Mouse (Mus musculus): ENCODE measurements around the gene Macrod1. TPM values are rescaled to one million over a fixed set of nuclear protein-coding genes. Genes with fewer than 3 reads are reported as not detected.
A peak's percentile ranks its signal among the peaks of the same experiment; 100 is the strongest.
"Not testable (repeated sequence)": the region's sequence is repeated elsewhere in the genome, so short reads cannot be mapped to it uniquely, and the experiment has no call there.

The Macrod1 gene
- total RNA-seq, 1 experiment from 2014 or later = 3.7 TPM

- ATAC-seq (ENCODE audit: extremely low read depth, insufficient number of reproducible peaks, low FRiP score, poor library complexity, severe bottlenecking) = not testable (repeated sequence)
Observed at GRCm38 (mm10) chr19:7053382-7053781, 3.2 kb upstream of the Macrod1 start.

DNA sequence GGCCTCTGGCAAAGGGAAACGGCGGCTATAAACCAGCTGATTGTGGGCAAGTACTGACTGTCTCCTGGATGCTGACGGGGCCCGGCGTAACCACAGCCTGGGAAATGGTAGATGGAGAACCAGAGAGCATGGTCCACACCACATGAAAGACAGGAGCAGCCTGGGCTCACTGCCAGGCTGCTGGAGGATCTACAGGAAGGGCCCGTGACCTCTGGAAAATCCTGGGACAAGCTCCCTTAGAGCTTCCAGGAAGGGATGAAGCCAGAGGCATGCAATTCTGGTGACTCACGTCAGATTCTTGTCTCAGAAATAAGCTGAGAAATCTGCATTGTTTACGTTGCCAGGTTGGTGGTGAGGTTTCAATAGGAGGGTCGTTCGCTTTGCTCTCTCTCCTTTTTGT lies 1.8 kb upstream of the Macrod1 start:
- no peak for ATAC-seq (ENCODE audit: extremely low read depth, insufficient number of reproducible peaks, low FRiP score, poor library complexity, severe bottlenecking)

GRCm38 (mm10) chr19:7055173-7055572 lies 1.4 kb upstream of the Macrod1 start:
- ATAC-seq (ENCODE audit: extremely low read depth, insufficient number of reproducible peaks, low FRiP score, poor library complexity, severe bottlenecking) = no peak

DNA sequence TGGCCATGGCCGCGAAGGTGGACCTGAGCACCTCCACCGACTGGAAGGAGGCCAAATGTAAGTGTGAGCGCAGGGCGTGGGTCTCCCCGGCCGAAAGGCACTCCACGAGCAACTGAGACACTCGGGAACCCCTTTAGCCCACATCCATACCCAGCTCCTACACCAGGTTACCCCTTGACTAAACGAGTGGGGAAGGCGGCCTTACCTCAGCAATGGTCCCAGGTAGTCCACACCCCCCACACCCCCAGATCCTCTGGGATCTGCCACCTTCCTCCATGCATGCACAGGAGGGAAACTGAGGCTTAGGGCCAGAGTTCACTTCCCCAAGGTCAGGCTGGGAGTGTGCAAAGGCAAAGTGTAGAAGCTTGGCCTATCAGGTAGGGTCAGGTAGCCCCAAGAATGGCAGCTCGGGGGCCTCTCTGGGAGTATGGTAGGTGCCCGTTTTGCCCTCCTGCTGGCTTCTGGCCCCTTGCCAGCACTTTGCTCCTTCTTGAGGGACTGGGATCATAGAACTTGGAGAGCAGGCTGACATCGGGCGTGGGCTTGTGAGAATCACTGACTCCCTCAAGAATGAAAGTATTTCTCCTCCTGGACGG lies 614 bp downstream of the Macrod1 start:
- no peak for ATAC-seq (ENCODE audit: extremely low read depth, insufficient number of reproducible peaks, low FRiP score, poor library complexity, severe bottlenecking)

- peak; percentile 79 for ATAC-seq (ENCODE audit: extremely low read depth, insufficient number of reproducible peaks, low FRiP score, poor library complexity, severe bottlenecking)
Observed at GRCm38 (mm10) chr19:7057722-7058207, 1.2 kb downstream of the Macrod1 start.

GRCm38 (mm10) chr19:7058541-7058940 lies 1.9 kb downstream of the Macrod1 start:
- ATAC-seq (ENCODE audit: extremely low read depth, insufficient number of reproducible peaks, low FRiP score, poor library complexity, severe bottlenecking) = no peak

DNA sequence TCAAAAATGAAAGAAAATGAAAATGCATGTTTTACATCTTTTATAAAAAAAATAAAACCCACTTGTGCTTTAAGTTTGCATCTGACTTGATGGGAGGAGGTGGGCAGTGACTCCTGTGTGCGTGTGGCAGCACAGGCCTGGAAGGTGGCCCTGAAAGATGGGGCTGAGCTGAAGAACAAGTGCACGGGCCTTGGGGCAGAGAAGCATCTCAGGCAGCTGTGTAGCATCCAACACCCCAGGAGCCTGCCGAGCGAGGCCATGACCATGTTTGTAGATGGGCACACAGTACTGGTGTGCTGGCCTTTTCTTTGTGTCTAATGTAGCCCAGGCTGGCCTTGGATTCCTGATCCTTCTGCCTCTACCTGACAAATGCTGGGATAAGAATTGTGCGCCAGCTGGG lies 5.5 kb downstream of the Macrod1 start:
- ATAC-seq (ENCODE audit: extremely low read depth, insufficient number of reproducible peaks, low FRiP score, poor library complexity, severe bottlenecking) = no peak

- no peak for ATAC-seq (ENCODE audit: extremely low read depth, insufficient number of reproducible peaks, low FRiP score, poor library complexity, severe bottlenecking)
Observed at GRCm38 (mm10) chr19:7062916-7063315, 6.3 kb downstream of the Macrod1 start.

- ATAC-seq (ENCODE audit: extremely low read depth, insufficient number of reproducible peaks, low FRiP score, poor library complexity, severe bottlenecking) = peak; percentile 82
Observed at GRCm38 (mm10) chr19:7064571-7064970, 8.0 kb downstream of the Macrod1 start.

DNA sequence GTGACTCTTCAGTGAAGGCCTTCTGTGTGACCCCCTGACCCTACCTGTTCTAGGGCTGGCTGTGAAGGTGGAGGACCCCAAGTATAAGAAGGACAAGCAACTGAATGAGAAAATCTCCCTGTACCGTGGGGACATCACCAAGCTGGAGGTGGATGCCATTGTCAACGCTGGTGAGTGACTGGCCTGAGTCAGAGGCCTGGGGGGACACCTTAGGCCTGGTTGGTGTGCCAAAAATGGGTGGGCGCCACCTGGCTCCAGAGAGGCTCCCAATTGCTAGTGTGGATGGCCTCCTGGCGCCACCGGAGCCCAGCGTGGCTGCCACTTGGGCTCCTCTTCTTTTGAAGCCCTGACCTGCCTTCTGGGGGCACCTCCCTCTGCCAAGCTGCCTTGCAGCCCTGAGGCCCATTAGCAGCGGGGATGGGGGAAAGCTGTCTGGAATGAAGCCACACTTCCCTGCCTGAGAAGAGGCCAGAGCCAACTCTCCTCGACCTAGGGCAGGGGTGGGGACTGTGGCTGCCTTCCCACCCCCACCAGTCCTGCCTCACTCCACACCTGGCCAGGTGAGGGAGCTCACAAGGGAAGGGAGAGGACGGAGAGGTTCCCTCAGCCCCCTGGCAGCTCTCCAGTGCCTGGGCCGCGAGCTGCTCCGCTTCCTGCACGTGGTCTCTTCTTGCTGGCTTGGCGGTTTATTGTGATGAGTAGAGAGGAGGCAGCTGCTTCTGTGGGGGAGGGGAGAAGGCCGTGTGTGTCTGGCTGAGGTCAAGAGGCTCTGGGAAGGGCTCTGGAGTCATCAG lies 9.6 kb downstream of the Macrod1 start:
- ATAC-seq (ENCODE audit: extremely low read depth, insufficient number of reproducible peaks, low FRiP score, poor library complexity, severe bottlenecking) = no peak

- no peak for ATAC-seq (ENCODE audit: extremely low read depth, insufficient number of reproducible peaks, low FRiP score, poor library complexity, severe bottlenecking)
Observed at GRCm38 (mm10) chr19:7066828-7067342, 10.3 kb downstream of the Macrod1 start.

GRCm38 (mm10) chr19:7067344-7068050 lies 10.9 kb downstream of the Macrod1 start:
- no peak for ATAC-seq (ENCODE audit: extremely low read depth, insufficient number of reproducible peaks, low FRiP score, poor library complexity, severe bottlenecking)

- ATAC-seq (ENCODE audit: extremely low read depth, insufficient number of reproducible peaks, low FRiP score, poor library complexity, severe bottlenecking) = peak; percentile 43; the same call in 1 of the 2 replicates
Observed at GRCm38 (mm10) chr19:7068136-7068535, 11.5 kb downstream of the Macrod1 start.

DNA sequence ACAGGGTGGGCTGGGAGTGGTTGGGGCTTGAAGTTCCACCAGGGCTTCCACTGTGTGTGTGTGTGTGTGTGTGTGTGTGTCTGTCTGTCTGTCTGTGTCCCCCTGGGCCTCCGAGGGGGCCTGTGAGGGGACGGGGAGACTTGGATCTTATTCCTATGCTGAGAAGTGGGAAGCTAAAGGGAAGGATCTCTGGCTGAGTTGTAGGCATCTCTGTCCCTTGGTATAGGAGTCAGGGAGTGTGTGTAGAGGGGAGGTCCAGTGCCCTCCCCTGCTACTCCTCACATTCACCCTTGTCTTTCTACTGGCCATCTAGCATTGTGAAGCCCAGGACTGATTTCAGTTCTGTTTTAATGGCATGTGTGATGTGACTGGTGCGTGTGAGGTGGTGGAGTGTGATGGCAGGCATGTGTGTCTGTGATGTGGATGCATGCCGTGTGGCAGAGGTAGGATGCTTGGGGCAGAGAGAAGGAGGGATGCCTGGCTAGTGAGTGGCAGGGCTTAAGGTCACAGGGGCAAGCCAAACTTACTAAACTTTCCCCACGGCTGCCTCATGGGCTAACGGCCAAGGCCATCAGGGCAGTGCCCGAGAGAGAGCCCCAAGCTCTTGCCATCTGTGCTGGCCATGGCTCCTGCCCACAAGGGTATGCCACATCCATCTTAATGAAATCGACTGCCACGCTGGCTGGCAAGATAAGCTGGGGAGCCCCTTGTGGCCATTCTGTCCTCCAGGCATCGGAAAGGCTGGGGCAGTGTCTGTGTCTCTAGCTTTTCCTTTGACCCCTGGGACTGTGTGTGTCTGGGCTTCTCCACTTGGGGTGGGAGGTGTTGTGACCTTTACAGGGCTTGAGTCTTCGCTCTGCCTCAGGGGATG lies 12.3 kb downstream of the Macrod1 start:
- no peak for ATAC-seq (ENCODE audit: extremely low read depth, insufficient number of reproducible peaks, low FRiP score, poor library complexity, severe bottlenecking)

DNA sequence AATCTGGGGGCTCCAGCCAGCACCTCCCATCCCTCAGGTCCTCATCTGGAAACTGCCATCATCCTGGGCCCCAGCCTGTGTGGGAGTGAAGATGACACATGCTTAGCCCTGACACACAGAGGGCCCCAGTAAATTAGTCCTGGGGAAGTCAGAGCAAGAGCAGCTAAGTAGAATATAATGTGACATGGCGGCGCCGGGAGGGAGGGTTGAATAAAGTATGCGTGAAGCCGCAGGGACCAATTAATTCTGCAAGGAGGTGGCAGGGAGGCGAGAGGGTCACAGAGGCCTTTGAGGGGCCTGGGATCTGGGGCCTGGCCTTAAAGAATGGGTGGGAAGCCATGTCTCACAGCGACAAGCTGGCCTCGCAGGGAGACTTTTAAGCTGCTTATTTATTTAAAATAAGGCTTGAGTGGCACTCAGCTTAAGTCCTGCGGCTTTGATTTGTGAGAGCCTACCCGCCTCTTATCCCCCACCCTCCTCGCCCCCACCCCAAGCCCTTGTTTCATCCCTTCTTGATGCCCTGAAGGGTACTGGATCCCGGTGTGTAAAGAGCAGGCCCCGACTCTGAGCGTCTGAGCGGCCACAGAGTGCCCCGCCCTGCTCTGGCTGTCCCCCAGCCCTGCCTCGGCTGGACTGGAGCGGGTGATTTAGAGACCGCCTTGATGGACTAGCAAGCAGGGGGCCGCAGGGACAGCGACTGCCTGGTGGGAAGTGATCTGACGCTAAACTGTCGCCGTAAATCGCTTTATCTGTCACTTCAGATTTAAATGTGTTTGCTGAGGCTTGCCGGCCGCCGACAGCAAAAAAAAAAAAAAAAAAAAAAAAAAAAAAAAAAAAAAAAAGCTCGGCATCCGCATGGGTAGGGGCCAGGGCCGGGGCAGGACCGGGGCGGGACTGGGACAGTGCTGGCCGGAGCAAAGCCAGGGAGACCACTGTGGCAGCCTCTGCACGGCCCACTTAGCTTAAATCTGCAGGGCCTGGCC lies 13.5 kb downstream of the Macrod1 start:
- ATAC-seq (ENCODE audit: extremely low read depth, insufficient number of reproducible peaks, low FRiP score, poor library complexity, severe bottlenecking) = no peak

- ATAC-seq (ENCODE audit: extremely low read depth, insufficient number of reproducible peaks, low FRiP score, poor library complexity, severe bottlenecking) = no peak
Observed at GRCm38 (mm10) chr19:7070775-7071174, 14.2 kb downstream of the Macrod1 start.

GRCm38 (mm10) chr19:7072221-7072620 lies 15.6 kb downstream of the Macrod1 start:
- ATAC-seq (ENCODE audit: extremely low read depth, insufficient number of reproducible peaks, low FRiP score, poor library complexity, severe bottlenecking) = no peak

All from neutrophil, adult 5-6 weeks (primary cell).